Mouse (Mus musculus) megakaryocyte, adult 5-6 weeks (primary cell): ENCODE results near the gene Ddi2. TPM values are rescaled to one million over a fixed set of nuclear protein-coding genes. Genes with fewer than 3 reads are reported as not detected.

Source experiments
- ATAC-seq: 2 replicates; pipeline ENCODE4 v1.8.0; 2016; ENCODE audit warnings: mild to moderate bottlenecking, inconsistent platforms; ENCODE audit not compliant: poor library complexity, severe bottlenecking
- total RNA-seq, 2 experiments: library from RNA; stranded (forward) in 1 of 2; stranded (reverse) in 1 of 2; fragments of 153-499, 151-499 nt in 1 of 2; fragments of 221-1000, 200-1000 nt in 1 of 2; gene quantifications; 2 replicates each; pipeline versions ENCODE4 v1.2.3 to v1.2.4; 2015 to 2017

Ddi2 gene
- total RNA-seq, 2 experiments from 2014 or later = 25.2 to 37.6 TPM

DNA sequence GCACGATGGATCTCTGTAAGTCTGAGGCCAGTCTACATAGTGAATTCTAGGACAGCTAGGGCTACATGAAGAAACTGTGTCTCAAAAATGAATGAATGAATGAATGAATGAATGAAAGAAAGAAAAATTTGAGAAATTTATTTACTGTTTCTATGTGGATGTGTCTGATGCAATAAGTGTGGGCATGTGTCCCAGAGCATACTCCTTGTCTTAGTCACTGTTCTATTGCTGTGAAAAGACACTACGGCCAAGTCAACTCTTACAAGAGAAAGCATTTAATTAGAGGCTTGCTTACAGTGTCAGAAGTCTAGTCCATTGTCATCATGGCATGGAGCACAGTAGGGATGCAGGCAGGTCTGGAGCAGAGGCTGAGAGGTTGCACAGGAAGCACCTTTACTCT is 14.2 kb downstream of the Ddi2 start:
- ATAC-seq = no peak

DNA sequence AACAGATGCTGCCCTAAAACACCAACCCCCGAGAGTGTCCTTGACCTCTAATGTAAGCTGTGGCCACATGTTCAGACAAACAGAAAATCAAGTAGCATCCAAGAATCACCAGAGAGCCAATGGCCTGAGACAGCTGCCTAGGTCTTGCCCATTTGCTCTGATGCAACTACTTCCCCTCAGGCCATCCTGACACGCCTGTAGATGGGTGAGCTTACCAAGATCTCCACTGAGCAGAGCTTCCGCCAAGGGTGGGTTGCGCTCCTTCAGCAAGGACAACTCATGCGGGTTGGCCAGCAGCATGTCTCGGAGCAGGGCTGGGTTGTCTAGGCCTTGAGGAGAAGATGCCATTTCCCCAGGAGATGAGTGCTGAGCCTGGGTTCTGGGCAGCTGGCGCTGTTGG is 15.2 kb downstream of the Ddi2 start:
- ATAC-seq = peak; percentile 80

DNA sequence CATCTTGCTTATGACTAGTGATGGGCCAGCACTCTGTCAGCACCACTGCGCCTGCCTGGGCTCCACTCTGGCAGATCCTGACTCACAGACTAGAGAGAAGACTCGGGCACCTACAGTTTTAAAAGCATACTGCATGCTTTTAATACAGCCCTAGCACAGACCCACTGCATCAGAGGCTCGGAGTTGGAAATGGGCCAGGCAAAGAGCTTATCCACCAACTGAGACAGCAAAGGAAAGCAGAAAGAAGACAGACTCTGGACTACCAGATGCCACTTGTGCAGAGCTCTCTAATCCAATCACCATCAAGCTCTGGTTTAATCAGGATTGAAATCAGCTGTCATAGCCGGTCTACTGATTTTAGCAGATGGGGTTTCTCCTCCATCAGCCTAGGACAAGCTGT is 17.9 kb downstream of the Ddi2 start:
- no peak for ATAC-seq

DNA sequence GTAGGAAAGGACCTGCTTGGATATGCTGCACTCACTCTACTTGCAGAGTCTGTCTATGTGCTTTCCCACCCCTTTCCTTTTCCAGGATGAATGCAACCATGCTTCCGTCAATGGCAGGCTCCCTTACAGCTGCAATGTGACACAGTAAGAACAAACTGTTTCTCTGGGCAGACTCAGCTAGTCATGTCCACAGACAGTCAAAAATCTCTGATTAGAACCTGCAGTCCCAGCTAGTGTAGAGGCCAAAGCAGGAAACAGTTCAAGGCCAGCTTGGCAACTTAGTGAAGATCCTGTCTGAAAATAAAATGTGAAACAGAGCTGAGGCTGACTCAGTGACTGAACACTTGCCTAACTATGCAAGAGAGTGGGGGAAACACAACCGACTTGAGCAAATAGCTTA is 18.6 kb downstream of the Ddi2 start:
- ATAC-seq = no peak

DNA sequence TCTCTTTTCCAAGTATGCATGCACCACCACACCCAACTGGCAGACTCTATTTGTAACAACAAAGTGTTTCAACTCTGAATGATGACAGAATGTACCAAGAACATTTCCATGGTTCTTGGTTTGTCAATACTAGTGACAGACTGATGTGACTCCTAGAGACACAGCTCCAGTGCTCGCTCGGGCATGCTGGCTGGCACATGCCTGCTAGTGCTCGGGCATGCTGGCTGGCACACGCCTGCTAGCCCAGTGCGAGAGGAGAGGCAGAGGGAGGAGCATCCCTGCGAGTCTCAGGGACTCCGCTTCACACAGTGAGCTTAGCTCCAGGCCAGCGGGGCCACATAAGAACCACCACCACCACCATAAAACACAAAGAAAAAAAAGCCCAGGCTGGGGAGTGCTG is 28.5 kb downstream of the Ddi2 start:
- no peak for ATAC-seq

DNA sequence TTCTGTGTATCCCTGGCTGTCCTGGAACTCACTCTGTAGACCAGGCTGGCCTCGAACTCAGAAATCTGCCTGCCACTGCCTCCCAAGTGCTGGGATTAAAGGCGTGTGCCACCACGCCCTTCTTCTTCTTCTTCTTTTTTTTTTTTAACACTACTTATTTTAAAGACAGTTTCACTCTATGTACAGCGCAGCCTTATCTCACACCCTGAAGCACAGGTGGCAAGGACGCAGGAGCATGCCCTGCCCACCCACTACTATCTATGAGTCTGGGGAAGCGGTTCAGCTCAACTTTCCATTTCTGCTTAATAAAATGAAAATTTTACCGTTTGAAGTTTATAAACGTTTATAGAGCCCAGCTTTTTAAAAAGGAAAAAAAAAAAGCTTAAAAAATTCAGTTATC is 34.7 kb downstream of the Ddi2 start:
- ATAC-seq = no peak

DNA sequence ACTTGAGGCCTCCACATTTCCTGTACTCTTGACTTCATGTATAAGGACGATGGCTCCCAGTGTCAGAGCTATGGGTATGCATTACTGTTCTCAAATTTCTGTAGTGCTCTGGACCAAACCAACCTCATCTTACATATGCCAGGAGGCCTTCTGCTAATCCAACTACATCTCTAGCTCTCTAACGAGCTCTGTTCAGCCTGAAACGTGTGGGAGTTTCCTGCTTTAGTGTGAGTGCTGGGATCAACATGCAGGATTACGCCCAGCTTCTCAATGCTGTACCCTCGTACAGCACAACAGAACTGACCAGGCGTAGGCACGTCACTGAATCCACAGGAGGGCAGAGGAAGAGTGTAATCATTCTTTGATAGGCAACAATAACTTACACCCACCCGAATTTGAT is 36.7 kb downstream of the Ddi2 start:
- no peak for ATAC-seq

DNA sequence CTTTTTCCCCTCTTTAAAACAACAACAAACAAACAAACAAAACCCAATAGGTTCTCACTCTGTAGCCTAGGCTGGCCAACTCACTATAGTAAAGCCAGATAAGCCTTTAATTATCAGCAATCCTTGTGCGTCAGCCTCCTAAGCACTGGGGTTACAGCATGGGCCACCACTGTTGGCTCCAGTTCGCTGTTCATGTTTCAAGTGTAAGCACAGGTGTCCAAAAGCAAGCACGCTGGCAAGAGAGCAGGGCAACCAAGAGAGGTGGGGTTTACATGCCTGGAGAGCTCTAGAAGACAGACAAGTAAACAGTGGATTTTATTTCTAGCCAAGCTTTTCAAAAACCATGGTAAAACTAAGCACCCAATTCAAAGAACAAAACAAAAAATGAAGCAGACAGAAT is 37.1 kb downstream of the Ddi2 start:
- ATAC-seq = no peak

DNA sequence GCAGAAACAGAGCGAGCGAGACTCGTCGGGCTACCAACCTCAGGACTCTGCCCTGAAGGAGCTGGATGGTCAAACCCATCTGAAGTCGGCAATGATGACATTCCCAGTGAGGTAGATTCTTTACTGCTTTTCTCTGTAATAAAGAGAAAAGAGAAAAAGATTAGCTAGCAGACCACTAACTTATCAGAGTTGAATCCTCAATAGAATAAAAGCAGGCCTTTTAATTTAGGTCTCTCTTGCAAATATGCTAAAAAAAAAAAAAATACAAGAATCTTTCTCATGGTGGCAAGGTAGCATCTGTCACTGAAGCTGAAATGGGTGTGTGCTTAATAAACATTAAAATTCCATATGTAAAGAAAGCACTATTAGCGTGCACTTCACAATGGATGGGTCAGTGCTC is 37.7 kb downstream of the Ddi2 start, which contains the start of gene Rsc1a1:
TSS of gene Rsc1a1 (minus strand) at position 101 of the 400 bp plus-strand sequence.
- no peak for ATAC-seq

DNA sequence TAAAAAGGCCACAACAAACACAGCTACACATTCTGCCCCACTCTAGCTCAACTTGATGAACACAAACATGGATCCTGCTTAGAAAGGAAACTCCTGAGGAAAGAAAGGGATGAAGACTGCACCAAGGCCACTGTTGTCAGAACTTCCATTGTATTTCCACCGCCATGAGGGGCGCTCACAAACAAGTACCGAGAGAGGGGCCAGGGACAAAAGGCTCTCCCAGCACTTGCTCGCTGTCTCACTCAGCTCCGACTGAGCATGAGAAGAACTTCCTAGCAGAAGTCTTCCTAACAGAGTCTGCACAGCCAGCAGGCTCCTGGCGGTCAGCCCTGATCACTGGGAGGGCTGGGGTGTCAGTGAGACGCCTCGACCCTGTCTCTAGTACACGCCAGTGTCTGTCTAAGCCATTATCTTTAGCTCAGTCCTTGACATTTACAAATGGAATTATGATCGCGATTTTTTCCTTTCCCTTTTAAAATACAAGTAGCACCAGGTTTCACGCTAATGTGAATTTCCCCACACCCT is 40.5 kb downstream of the Ddi2 start:
- no peak for ATAC-seq

DNA sequence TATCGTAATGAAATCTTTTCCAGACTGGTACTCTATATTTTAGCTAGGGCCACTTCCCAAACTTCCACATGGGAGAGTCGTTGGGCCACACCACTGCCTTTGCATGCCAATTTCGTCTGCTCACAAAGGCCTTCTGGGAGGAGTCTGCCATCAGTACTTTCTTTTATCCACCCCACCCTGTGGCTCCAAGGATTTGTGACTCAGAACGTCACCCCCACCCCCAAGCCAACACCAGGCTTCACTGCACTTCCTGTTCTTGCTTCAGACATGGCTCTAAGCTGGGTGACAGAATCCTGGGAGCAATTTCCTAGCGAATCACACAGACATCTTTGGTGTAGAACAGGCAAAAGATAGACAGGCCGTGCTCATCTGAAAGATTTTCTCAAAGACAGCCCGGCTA is 41.5 kb downstream of the Ddi2 start:
- ATAC-seq = no peak

DNA sequence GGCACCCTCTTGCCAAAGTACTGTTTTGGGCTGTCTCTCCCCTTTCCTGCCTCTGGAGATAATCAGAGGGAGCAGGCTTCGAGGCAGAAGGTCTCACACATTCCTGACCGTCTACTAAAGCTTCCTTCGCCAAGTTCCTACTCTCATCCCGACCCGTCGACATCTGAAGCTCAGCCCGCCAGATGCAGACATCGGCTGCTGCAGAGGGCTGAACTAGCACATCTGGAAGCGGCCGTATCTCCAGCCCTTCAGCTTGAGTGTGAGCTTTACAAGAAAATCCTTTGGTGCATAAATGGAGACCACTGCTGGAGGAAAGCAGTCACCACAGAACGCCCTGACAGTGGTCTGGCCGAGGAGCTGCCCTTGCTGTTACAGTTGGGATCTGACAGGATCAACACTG is 42.3 kb downstream of the Ddi2 start:
- no peak for ATAC-seq

DNA sequence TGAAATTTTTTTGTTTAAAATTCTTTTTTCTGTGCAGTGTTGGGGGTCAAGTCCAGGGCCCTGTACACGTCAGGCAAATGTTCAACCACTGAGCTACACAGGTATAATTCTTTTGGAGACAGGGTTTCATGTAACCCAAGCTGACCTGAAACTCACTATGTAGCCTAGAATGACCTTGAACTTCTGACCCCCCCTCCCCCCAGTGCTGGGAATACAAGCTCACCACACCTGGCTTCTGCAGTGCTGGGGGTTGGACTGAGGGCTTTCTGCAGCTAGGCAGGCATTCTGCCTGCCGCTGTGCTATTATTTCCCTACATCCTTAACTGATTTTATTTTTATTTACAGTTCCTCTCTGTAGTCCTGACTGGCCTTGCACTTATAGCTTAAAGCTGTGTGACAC is 44.2 kb downstream of the Ddi2 start:
- no peak for ATAC-seq

DNA sequence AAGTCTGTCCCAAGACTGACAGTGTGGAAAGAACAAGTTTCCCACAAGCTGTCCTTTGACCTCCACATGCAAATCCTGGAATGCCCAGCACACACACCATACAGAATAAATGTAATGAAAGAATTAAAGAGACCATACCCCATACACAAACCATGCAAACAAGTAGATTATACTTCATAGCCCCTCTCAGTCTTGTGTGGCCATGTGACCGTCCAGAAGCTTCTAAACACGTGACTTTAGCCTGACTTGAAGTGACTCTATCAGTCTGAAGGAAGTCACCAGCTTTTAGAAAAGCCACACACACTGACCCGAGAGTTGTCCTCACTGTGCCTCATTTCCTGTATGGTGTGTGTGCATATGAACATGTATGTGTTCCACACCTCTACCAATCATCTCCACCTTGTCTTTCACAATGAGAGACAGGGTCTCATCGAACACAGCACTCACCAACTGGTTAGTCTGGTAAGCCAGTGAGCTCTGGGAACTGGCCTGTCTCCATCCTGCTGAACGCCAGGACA is 46.7 kb downstream of the Ddi2 start:
- ATAC-seq = no peak

DNA sequence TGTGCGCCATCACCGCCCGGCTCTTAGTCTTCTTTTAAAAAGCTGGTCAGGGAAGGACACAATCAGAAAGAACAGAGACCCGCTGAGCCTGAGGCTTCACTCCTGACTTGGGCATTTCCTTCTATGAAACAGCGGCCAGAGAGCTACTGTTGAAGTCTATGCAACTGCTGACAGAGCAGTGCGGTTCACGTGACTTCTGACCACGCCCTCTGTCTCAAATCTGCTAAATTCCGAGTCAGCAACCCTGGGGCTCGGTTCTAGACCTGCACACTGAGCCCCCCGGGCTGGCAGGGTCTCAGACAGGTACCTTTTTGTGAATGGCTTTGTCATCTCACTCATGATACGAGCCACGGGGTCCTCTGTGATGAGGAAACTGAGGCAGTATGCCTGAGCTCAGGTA is 50.9 kb downstream of the Ddi2 start:
- ATAC-seq = no peak

DNA sequence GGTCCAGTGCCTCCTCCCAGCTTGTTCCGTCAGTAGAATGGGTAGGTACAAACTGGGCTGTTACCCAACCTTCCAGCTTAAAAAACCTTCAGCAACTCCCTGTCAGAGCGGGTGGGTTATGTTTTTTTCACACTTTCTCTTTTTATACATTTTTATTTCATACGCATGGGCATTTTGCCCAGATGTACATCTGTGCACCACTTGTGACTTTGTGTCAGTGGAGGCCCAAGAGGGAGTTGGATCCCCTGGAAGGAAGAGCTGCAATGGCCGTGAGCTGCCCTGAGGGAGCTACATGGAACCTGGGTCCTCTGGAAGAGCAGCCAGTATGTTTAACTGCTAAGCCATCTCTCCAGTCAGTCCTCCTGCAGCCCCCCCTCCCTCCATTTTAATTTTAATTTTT is 51.8 kb downstream of the Ddi2 start:
- no peak for ATAC-seq

DNA sequence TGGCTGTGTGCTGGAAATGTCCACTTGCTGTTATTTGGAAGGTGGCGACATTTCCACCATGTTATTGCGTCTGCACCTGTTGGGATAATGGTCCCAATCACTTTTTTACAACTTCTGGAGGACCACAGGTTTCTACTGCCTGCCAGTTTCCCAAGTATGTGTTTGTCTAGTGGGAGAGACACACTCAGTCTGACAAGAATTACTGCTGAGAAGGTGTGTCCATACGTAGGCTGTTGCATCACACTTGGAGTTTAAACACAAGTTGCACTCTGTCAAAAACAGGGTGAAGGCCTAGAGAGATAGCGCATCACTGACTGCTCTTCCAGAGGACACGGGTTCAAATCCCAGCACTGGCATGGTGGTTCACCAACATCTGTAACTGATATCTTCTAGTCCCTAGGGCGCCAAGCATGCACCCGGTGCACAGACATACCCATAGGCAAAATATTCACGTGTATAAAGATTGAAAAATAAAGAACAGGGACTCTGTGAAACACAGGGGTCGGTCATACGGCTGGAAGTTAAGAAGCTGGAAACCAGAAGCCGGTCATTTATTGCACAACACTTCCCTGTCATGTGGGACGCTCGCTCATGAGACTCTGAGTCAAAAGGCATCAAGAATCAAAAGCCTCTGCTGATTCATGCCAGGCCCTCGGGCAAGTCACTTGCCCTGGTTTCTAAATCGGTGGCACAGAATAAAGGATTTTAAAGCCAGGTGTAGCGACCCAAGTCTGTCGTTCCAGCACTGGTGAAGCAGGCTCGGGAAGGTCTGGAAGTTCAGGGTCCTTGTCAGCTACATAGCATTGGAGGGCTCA is 53.1 kb downstream of the Ddi2 start:
- peak; percentile 93 for ATAC-seq

DNA sequence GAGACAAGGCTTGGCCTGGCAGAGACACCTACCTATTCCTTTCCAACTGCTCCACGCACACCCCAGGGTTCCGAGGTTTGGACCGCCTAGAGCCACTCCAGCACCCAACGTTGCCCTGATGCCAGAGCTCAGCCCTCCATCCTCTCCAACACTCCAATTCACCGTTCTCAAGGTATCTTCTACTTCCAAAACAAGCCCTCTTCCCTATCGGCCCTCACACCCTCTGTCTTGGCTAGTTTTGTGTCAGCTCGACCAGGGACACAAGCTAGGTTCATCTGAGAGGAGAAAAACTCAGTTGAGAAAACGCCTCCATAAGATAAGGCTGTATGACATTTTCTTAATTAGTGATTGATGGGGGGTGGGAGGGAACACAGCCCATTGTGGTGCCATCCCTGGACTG is 58.4 kb downstream of the Ddi2 start, which contains the start of gene Plekhm2:
TSS of gene Plekhm2 (minus strand) at position 101 of the 400 bp plus-strand sequence.
- no peak for ATAC-seq

DNA sequence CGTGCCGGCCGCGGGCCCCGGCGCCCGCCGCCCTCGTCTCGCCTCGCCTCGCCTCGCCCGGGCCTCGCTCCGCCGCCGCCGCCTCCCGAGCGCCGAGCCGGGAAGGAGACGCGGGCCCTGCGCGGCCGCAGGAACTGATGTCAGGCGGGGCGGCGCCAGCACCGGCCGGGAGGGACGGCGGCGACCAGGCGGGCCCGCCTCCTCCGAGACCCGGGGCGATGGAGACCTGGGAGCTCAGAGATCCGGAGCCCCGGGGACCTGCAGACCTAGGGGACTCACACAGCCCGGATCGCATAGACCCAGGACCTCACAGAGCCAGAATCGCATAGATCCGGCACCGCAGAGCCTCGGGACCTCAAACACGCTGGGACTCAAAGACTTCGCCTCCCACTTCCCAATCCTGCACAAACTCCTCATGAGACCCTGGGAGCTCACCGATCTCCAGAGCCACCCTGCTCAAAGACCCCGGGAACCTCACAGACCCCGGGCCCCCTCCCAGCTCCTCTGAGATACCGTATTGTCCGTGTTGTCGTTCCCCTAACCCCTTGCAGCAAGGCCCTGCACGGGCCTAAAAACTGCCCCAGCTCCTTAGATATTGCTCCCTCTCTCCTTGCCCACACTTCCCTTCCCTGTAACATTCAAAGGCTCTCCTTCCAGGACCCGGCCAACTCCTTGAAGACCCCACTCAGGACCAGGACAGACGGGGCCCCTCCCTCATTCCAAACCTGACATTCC is 59.0 kb downstream of the Ddi2 start:
- ATAC-seq = peak; percentile 95

DNA sequence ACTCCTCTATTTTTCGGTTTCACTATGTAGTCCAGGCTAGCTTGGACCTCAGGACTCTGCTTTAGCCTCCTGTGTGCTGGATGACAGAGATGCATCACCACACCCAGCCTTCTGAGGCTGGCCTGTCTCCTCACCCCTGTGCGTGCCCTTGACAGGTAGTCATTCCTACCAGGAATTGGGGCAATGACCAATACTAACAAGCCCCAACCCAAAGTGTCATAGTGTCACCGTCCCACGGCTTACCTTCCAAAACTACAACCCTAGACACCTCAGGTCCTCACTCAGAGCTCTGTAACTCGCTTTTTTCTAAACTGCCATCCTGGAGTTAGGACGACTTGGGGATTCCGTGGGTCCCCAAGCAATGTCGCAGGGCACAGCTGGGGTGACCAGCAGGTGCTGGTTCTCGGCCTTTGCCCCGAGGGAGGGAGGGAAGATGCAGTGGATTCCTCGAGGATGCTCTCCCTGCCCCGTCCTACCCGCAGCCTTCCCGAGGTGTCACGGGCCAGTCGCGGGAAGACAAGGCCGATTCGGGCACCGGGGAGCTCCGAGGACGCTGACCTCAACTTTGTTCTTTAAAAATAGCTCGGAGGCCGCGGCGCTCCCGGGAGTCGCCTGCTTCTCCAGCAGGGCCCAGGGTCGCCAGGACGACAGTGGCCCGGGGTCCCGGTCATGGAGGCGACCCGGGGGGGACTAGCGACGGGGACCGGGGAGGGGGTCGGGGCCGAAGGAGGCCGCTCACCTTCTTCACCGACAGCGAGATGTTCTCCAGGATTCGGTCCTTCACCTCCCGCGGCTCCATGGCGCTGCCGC is 59.9 kb downstream of the Ddi2 start:
- peak; percentile 20 for ATAC-seq

DNA sequence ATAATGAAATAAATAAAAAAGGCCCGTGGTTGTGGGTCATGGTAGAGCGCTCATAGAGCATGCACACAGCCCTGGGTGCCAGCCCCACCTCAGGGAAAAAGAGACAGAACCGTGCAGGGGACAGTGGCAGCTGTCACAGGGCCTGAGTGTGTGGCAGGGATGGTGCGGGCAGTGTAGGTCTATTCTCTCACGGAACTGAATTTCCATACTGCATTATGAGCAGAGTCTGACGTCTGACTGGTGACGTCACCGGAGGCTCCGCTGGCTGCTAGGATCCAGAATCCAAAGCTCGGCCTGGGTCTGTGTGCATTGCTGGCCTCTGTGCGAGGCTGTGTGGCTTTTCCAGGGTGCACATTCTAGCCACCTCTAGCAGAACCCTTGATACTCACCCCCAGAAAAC is 62.3 kb downstream of the Ddi2 start:
- ATAC-seq = no peak
